Mouse (Mus musculus): ENCODE measurements at regions not wholly inside any gene's neighbourhood (a gene's known extent, or its start where the extent isn't known, plus 50 kb on each side); places are given as distances from the start of the nearest gene placed in this dataset.

- DNase-seq (ENCODE audit: inconsistent age in 2 of 2, low spot score in 1 of 2): peak in 1 of 2 experiments; percentile 9
These were observed 172.2 kb upstream of the Id2 start for GRCm38 (mm10) chr12:25268871-25269850.

GRCm38 (mm10) chr12:25268323-25268722 lies 171.4 kb upstream of the Id2 start:
- peak; percentile 30 to 58 for DNase-seq (ENCODE audit: inconsistent age in 2 of 2, low spot score in 1 of 2)

GRCm38 (mm10) chr12:25267572-25268115 lies 170.7 kb upstream of the Id2 start:
- peak in 1 of 2 experiments; percentile 6 for DNase-seq (ENCODE audit: inconsistent age in 2 of 2, low spot score in 1 of 2)

GRCm38 (mm10) chr12:25266701-25267571 lies 170.0 kb upstream of the Id2 start:
- peak in 1 of 2 experiments; percentile 7 for DNase-seq (ENCODE audit: inconsistent age in 2 of 2, low spot score in 1 of 2)

GRCm38 (mm10) chr12:25265560-25266525 lies 168.9 kb upstream of the Id2 start:
- peak in 1 of 2 experiments; percentile 2 for DNase-seq (ENCODE audit: inconsistent age in 2 of 2, low spot score in 1 of 2)

GRCm38 (mm10) chr12:25265066-25265465 lies 168.1 kb upstream of the Id2 start:
- peak in 1 of 2 experiments; percentile 3 for DNase-seq (ENCODE audit: inconsistent age in 2 of 2, low spot score in 1 of 2)

- DNase-seq (ENCODE audit: inconsistent age in 2 of 2, low spot score in 1 of 2): peak in 1 of 2 experiments; percentile 2
These were observed 167.5 kb upstream of the Id2 start for GRCm38 (mm10) chr12:25264408-25264807.

- DNase-seq (ENCODE audit: inconsistent age in 2 of 2, low spot score in 1 of 2): no peak
These were observed 165.5 kb upstream of the Id2 start for GRCm38 (mm10) chr12:25262461-25262860.

- DNase-seq (ENCODE audit: inconsistent age in 2 of 2, low spot score in 1 of 2): no peak
These were observed 162.2 kb upstream of the Id2 start for GRCm38 (mm10) chr12:25259123-25259522.

GRCm38 (mm10) chr12:25256268-25256667 lies 159.3 kb upstream of the Id2 start:
- DNase-seq (ENCODE audit: inconsistent age in 2 of 2, low spot score in 1 of 2): no peak

- no peak for DNase-seq (ENCODE audit: inconsistent age in 2 of 2, low spot score in 1 of 2)
These were observed 157.8 kb upstream of the Id2 start for GRCm38 (mm10) chr12:25254716-25255115.

GRCm38 (mm10) chr12:25252776-25253510 lies 156.0 kb upstream of the Id2 start:
- DNase-seq (ENCODE audit: inconsistent age in 2 of 2, low spot score in 1 of 2): no peak

- no peak for DNase-seq (ENCODE audit: inconsistent age in 2 of 2, low spot score in 1 of 2)
These were observed 154.7 kb upstream of the Id2 start for GRCm38 (mm10) chr12:25251411-25252171.

GRCm38 (mm10) chr12:25250881-25251280 lies 153.9 kb upstream of the Id2 start:
- no peak for DNase-seq (ENCODE audit: inconsistent age in 2 of 2, low spot score in 1 of 2)

GRCm38 (mm10) chr12:25248681-25249366 lies 151.9 kb upstream of the Id2 start:
- peak; percentile 45 to 74 for DNase-seq (ENCODE audit: inconsistent age in 2 of 2, low spot score in 1 of 2)

- no peak for DNase-seq (ENCODE audit: inconsistent age in 2 of 2, low spot score in 1 of 2)
These were observed 149.6 kb upstream of the Id2 start for GRCm38 (mm10) chr12:25246566-25246965.

- peak in 1 of 2 experiments; percentile 28 for DNase-seq (ENCODE audit: inconsistent age in 2 of 2, low spot score in 1 of 2)
These were observed 148.7 kb upstream of the Id2 start for GRCm38 (mm10) chr12:25245661-25246060.

GRCm38 (mm10) chr12:25245251-25245650 lies 148.3 kb upstream of the Id2 start:
- peak; percentile 82 to 92 for DNase-seq (ENCODE audit: inconsistent age in 2 of 2, low spot score in 1 of 2)
